Mouse (Mus musculus): Measurements from ENCODE around the gene Nfatc4. TPM values are rescaled to one million over a fixed set of nuclear protein-coding genes. Genes with fewer than 3 reads are reported as not detected.
A peak's percentile ranks its signal among the peaks of the same experiment; 100 is the strongest.

The Nfatc4 gene
- polyA plus RNA-seq, 1 experiment from 2014 or later, result 128 TPM

DNA sequence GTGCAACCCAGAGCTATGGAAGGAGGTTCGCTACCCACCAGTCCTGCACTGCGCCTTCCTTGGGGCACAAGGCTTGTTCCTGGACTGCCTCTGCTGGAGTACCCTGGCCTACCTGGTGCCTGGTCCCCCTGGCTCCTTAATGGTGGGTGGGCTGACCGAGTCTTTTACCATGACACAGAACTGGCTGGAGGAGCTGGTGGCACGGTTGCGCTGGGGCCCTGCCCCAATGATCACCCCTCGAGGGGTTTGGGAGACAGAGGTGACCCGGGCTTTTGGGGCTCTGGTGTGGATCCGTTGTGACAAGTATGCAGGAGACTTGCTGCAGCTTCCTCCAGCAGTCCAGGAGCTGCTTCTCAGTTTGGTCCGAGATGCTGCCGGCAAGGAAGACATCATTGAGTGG is 40.0 kb downstream of the Nfatc4 start:
- no peak overlapping the region for H3K4me2 ChIP-seq (replicated peaks)
- peaks cover 61% of the 10 kb centered on the region for H3K36me3 ChIP-seq
- H3K27me3 ChIP-seq, result no peaks in the 10 kb centered on the region
- H3K4me3 ChIP-seq, result no peak overlapping the region
- peaks cover 57% of the 10 kb centered on the region for H3K4me1 ChIP-seq
- H3K9me3 ChIP-seq, result no peaks in the 10 kb centered on the region
- ATAC-seq (ENCODE audit: low FRiP score, low read depth), result no peak
- WGBS, result 93% methylated on average over 10 of the region's 10 CpGs
- peak overlapping the region; percentile 4; the same call in 1 of the 2 replicates for H3K9ac ChIP-seq
- peak overlapping the region; percentile 17; the same call in 1 of the 2 replicates for H3K27ac ChIP-seq

DNA sequence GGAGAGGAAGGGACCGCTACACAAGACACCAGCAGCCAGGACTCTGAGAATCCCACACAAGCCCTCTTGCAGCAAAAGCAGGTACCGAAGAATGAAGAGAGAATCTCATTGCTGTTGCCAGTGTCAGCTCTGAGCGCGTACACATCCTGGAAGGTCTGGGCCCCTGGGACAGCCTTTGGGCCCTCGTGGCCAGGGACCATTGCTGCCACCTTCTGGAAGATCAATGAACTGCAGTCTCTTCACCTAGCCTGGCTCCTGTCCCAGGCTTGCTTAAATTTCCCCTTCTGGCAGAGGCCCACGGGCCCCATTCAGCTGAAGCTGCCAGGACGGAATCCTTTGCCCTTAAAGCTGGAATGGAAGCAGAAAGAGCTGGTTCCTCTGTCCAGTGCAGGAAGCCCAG is 40.8 kb downstream of the Nfatc4 start:
- H3K9ac ChIP-seq, result no peak overlapping the region
- no peaks in the 10 kb centered on the region for H3K9me3 ChIP-seq
- H3K4me2 ChIP-seq (replicated peaks), result peak overlapping the region; percentile 23; the same call in 1 of the 2 replicates
- no peak overlapping the region; the same call in 1 of the 2 replicates for H3K27ac ChIP-seq
- 22% methylated on average over 7 of the region's 7 CpGs for WGBS
- H3K4me1 ChIP-seq, result peaks cover 49% of the 10 kb centered on the region
- no peak overlapping the region for H3K4me3 ChIP-seq
- peak; percentile 45; the same call in 1 of the 2 replicates for ATAC-seq (ENCODE audit: low FRiP score, low read depth)
- no peaks in the 10 kb centered on the region for H3K27me3 ChIP-seq
- peaks cover 65% of the 10 kb centered on the region for H3K36me3 ChIP-seq

DNA sequence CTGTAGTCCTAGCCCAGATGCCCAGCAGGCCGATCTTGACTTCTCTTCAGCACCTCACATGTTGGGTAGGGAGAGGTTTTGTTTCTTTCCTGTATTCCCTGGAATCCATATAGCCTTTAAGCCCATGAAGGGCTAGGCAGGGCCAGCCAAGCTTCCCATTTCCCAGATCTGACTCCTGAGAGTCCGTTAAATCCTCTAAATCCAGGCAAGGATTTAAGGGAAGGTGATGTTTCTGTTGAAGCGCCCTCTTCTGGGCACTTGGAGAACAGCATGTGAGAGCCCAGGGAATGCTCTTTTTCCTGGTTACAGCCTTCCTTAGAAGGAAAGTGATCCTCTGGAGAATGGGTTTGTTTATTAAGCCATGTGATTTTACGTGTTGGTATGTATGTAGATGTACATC is 44.0 kb downstream of the Nfatc4 start:
- Histone ChIP-seq H3K27me3 (no peaks in the 10 kb centered on the region), H3K4me1 (peaks cover 22% of the 10 kb centered on the region), H3K4me2 (replicated peaks) (no peak overlapping the region), H3K36me3 (peaks cover 96% of the 10 kb centered on the region), H3K9me3 (no peaks in the 10 kb centered on the region), H3K27ac (no peak overlapping the region), H3K9ac (no peak overlapping the region), H3K4me3 (no peak overlapping the region)
- WGBS, result 44% methylated on average over 4 of the region's 4 CpGs
- ATAC-seq (ENCODE audit: low FRiP score, low read depth), result no peak

DNA sequence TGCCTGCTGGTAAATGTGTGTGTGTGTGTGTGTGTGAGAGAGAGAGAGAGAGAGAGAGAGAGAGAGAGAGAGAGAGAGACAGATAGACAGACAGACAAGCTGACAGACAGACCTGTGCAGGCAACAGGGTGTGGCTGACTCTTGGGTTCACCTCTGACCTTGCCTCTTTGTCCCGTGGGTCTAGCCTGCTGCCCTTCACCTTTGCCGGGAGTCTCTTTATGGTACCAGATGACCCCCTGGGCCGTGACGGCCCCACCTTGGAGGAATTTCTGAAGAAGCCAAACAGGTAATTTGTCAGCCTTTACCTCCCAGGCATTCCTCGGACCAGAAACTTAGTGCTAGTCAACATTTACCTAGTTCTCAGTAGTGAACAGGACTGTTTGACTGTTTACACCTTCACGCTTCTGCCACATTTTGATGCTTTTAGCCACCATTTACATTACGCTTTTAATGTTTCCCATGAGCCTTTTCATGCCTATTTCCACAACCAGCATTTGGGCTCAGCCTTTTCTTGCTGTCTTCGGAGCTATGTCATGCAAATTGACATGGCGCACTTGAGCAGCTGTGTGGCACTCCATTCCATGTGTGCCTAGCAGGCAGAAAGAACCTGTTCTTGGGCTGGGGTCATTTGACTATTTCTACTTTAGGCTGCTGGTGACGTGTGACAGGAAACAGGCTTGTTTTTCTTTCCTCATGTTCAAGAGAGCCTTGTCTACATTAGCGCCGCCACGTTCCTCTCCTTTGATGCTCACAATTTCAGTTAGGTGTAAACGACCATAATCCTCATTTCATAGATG is 45.5 kb downstream of the Nfatc4 start:
- Histone ChIP-seq H3K27ac (no peak overlapping the region), H3K36me3 (peaks cover 98% of the 10 kb centered on the region), H3K4me3 (no peak overlapping the region), H3K4me2 (replicated peaks) (no peak overlapping the region), H3K4me1 (peaks cover 17% of the 10 kb centered on the region), H3K27me3 (no peaks in the 10 kb centered on the region), H3K9ac (no peak overlapping the region), H3K9me3 (no peaks in the 10 kb centered on the region)
- 89% methylated on average over 14 of the region's 14 CpGs for WGBS
- no peak for ATAC-seq (ENCODE audit: low FRiP score, low read depth)

DNA sequence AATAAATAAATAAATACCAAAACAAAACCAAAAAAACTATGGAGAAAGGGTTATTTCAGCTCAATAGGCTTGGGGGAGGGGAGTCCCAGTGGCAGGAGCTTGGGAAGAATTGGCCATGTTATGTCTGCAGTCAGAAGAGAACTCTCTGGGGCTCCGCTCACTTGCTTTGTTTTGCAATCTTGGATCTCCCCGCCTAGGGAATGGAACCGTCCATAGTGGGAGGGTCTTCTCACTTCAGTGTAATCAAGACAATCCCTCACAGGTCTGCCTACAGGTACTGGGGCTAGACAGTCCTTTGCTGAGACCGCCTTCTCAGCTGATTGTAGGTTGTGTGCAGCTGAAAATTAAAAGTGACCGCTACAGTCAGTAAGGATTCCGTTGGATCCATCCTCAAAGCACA is 46.6 kb downstream of the Nfatc4 start:
- Histone ChIP-seq H3K9ac (no peak overlapping the region), H3K27ac (no peak overlapping the region), H3K27me3 (no peaks in the 10 kb centered on the region), H3K4me3 (no peak overlapping the region), H3K4me2 (replicated peaks) (no peak overlapping the region), H3K4me1 (peaks cover 17% of the 10 kb centered on the region), H3K36me3 (peaks cover 88% of the 10 kb centered on the region), H3K9me3 (no peaks in the 10 kb centered on the region)
- WGBS, result 93% methylated on average over 6 of the region's 6 CpGs
- ATAC-seq (ENCODE audit: low FRiP score, low read depth), result no peak

DNA sequence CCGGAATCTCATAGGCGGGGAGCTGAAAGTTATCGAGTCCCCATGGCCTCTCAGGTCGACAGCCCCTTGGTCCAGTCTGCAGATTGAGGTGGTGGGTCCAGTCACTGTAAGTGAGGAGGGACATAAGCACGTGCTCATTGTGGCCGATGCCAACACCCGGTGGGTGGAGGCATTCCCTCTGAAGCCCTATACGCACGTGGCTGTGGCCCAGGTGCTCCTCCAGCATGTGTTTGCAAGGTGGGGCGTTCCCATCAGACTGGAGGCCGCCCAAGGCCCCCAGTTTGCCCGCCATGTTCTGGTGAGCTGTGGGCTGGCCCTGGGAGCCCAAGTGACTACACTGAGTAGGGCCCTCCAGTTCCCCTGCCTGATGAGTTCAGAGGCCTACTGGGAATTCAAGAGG is 49.1 kb downstream of the Nfatc4 start:
- 94% methylated on average over 12 of the region's 12 CpGs for WGBS
- Histone ChIP-seq H3K27ac (no peak overlapping the region), H3K9me3 (no peaks in the 10 kb centered on the region), H3K36me3 (peaks cover 63% of the 10 kb centered on the region), H3K4me2 (replicated peaks) (no peak overlapping the region), H3K4me1 (peaks cover 19% of the 10 kb centered on the region), H3K9ac (no peak overlapping the region), H3K27me3 (no peaks in the 10 kb centered on the region), H3K4me3 (no peak overlapping the region)
- ATAC-seq (ENCODE audit: low FRiP score, low read depth), result no peak

DNA sequence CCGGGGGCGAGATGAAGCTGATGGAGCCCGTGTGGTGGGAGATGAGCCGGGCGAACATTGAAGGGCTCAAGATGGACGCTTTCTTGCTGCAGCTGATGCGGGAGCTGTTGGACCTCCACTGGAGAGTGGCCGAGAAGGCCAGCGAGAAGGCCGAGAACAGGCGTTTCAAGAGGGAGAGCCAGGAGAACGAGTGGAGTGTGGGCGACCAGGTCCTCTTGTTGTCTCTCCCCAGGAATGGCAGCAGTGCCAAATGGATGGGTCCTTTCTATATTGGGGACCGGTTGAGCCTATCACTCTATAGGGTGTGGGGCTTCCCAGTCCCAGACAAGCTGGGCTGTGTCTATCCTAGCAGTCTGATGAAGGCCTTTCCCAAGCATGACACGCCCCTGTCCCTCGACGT is 49.6 kb downstream of the Nfatc4 start:
- no peaks in the 10 kb centered on the region for H3K27me3 ChIP-seq
- peaks cover 60% of the 10 kb centered on the region for H3K36me3 ChIP-seq
- no peak for ATAC-seq (ENCODE audit: low FRiP score, low read depth)
- H3K4me3 ChIP-seq, result no peak overlapping the region
- no peak overlapping the region for H3K9ac ChIP-seq
- H3K27ac ChIP-seq, result no peak overlapping the region
- peaks cover 24% of the 10 kb centered on the region for H3K4me1 ChIP-seq
- no peaks in the 10 kb centered on the region for H3K9me3 ChIP-seq
- WGBS, result 88% methylated on average over 17 of the region's 17 CpGs
- no peak overlapping the region for H3K4me2 ChIP-seq (replicated peaks)

DNA sequence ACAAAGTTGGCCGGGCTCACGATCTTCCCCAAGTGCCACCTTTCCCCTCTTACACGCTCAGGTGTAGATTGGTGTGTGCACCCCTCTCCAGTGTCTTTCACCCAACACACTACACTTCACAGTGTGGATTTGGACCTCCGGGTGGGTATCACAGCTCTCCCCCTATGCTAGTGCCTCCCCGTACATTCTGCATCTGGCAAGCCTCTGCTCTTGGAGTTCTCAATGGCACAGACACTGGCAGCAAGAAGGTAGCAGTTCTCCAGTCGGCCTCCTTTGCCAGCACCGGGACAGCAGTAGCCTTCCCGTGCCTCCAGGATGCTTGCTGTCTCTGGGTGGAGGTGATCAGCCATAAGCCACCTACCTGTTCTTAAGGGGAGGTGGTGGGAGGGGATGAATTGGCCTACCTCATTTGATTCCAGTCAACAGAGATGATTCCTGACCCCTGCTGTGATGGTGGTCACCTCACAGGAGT is 50.3 kb downstream of the Nfatc4 start:
- Histone ChIP-seq H3K4me1 (peaks cover 31% of the 10 kb centered on the region), H3K9ac (peak overlapping the region; percentile 19; the same call in 1 of the 2 replicates), H3K36me3 (peaks cover 53% of the 10 kb centered on the region), H3K9me3 (no peaks in the 10 kb centered on the region), H3K27me3 (no peaks in the 10 kb centered on the region), H3K27ac (peak overlapping the region; percentile 11; the same call in 1 of the 2 replicates), H3K4me3 (no peak overlapping the region), H3K4me2 (replicated peaks) (peak overlapping the region; percentile 48)
- no peak for ATAC-seq (ENCODE audit: low FRiP score, low read depth)
- WGBS, result 78% methylated on average over 8 of the region's 8 CpGs

DNA sequence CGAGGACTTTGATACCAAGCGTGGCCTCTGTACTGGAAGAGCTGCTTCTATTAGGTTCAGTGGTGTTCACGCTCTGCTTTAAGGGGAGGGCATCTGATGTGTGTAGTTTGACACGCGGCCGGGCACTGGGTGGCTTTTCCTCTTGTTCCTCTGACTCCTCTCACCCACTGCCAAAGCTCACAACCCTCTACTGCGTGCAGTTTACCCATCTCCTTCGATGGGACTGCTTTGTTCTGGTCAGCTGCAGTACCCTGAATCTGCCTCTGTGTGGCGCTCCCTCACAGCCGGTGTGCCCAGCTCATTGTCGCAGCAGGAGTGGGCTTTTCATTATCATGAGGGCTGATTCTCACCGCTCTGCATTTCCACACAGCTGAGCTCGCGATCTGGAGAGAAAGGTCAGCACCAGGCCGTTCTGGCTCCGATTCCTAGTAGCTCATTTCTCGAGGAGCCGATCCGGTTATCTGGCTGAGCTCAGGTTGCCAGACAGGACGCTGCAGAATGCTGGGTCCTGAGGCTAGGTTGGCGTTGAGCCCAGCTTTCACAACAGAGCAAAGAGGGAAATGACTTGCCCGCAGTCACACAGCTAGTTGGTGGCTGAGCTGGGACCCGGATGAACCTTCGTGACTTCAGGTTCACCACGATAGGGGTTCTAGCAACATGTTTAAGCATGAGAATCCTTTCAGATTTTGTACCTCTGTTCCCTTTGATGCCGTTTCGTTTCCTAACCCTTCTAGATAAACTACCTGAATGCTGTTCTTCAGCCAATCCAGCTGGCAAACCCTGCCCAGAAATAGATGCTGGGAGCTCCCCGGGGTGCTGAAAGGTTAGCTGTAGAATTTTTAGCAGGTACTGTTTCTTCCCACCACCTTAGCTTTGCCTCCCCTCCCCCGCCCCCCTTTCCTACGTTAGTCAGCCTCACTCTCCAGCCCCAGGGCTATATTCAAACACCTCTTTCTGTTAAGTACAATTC is 51.1 kb downstream of the Nfatc4 start:
- H3K36me3 ChIP-seq, result peaks cover 45% of the 10 kb centered on the region
- peak overlapping the region; percentile 11; the same call in 1 of the 2 replicates for H3K27ac ChIP-seq
- H3K4me3 ChIP-seq, result peak overlapping the region; percentile 5
- H3K9me3 ChIP-seq, result no peaks in the 10 kb centered on the region
- H3K4me2 ChIP-seq (replicated peaks), result peak overlapping the region; percentile 48
- no peaks in the 10 kb centered on the region for H3K27me3 ChIP-seq
- H3K4me1 ChIP-seq, result peaks cover 36% of the 10 kb centered on the region
- peak; percentile 39; the same call in 1 of the 2 replicates for ATAC-seq (ENCODE audit: low FRiP score, low read depth)
- 12% methylated on average over 30 of the region's 30 CpGs for WGBS
- H3K9ac ChIP-seq, result peak overlapping the region; percentile 19; the same call in 1 of the 2 replicates

DNA sequence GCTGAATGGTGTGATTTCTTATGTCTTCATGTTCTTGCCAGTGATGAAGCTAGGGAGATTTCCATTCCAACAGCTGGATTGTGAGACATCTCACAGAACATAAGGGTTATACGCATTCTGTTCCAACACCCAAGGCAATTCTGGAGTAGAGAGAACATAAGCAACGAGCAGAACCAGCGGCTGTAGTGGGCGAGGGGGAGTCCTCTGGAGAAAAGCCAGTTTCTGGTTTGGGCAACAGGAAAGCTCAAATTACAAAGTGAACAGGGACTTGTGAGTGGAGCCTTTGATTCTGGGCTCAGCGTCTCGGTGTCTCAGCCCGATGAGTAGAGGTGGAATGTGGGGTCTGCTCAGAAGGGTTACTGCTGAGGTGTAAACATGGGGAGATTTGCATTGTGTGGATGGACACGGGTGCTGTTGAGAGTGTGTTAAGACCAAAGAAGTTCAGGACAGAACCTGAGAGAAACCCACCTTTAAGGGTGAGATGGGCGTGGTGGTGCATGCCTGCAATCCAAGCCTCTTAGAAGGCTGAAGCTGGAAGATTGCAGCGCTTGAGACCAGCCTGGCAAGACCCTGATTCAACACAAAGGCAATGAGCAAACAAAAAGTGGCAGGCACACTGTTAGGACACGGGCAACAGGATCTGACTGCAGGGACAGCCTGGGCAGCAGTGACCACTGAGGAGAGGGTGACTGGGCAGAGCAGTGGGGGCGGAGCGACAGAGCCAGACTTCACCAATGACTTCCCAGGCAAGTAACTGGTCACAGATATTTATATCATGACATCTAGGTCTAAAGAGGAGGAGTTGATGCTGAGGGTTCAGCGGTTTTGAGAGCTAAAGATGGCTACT is 54.7 kb downstream of the Nfatc4 start:
- H3K36me3 ChIP-seq, result peaks cover 8% of the 10 kb centered on the region
- 6% methylated on average over 14 of the region's 14 CpGs for WGBS
- H3K4me3 ChIP-seq, result peak overlapping the region; percentile 10; the same call in 1 of the 2 replicates
- H3K27ac ChIP-seq, result peak overlapping the region; percentile 75
- H3K4me1 ChIP-seq, result peaks cover 36% of the 10 kb centered on the region
- no peak for ATAC-seq (ENCODE audit: low FRiP score, low read depth)
- no peaks in the 10 kb centered on the region for H3K27me3 ChIP-seq
- no peaks in the 10 kb centered on the region for H3K9me3 ChIP-seq
- peak overlapping the region; percentile 52 for H3K4me2 ChIP-seq (replicated peaks)
- H3K9ac ChIP-seq, result peak overlapping the region; percentile 13; the same call in 1 of the 2 replicates

DNA sequence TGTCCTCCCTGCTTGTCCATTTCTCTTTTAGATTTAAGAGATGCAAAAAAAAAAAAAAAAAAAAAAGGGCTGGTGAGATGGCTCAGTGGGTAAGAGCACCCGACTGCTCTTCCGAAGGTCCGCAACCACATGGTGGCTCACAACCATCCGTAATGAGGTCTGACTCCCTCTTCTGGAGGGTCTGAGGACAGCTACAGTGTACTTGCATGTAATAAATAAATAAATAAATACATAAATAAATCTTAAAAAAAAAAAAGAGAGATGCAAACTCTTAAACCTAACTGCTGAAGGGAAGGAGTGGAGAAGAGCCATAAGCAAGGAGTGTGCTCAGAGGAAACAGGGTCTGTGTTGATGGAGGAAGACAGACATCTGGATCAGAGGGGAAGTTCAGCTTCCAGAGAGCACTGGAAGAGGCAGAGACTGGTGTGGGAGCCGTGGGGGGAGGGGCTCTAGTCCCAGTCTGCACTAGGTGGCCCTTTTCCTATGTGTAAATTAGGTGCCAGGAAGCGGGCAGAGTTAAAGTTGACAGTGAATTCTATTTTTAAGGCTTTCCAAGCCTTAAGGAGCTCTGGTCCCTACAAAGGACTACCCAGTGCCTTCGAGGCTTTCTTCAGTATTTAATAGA is 55.5 kb downstream of the Nfatc4 start:
- peaks cover 1% of the 10 kb centered on the region; the same call in 1 of the 2 replicates for H3K36me3 ChIP-seq

More for the DNA sequence above, 55.5 kb downstream of the Nfatc4 start:
- peak overlapping the region; percentile 75 for H3K27ac ChIP-seq
- no peaks in the 10 kb centered on the region for H3K27me3 ChIP-seq
- H3K9ac ChIP-seq, result no peak overlapping the region
- H3K4me1 ChIP-seq, result peaks cover 30% of the 10 kb centered on the region
- WGBS, result 7% methylated on average over 7 of the region's 7 CpGs
- H3K9me3 ChIP-seq, result no peaks in the 10 kb centered on the region
- H3K4me2 ChIP-seq (replicated peaks), result peak overlapping the region; percentile 52
- ATAC-seq (ENCODE audit: low FRiP score, low read depth), result no peak
- H3K4me3 ChIP-seq, result 0 out of 2 replicates have a peak overlapping the region, but pooled peaks have one; percentile 10
